Mouse (Mus musculus): ENCODE data around the gene Fbxo9. TPM values are rescaled to one million over a fixed set of nuclear protein-coding genes. Genes with fewer than 3 reads are reported as not detected.

Fbxo9 gene
- polyA plus RNA-seq, 3 experiments from 2014 or later = 21.0 to 23.3 (median 21.8) TPM

DNA sequence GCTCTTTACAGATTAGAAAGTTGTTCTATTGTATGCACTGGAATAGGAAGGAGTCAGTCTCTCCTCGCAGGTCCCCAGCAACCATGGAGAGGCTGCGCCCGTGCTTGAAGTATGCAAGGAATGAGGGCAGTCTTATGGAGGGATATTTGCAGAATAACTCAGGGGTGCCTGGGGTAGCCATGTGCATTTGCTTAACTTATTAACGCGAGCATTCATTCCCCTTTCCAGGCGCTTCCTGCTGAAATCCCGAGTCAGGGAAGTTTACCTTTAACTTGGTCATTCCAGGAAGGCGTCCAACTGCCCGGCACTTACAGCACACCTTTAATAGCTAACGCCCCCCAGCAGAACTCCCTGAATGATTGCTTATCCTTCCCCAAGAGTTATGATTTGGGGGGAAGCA is 44.7 kb downstream of the Fbxo9 start:
- no peak for ATAC-seq

- no peak for ATAC-seq
Measured at GRCm38 (mm10) chr9:78062392-78062791, 46.5 kb downstream of the Fbxo9 start.

- no peak for ATAC-seq
Measured at GRCm38 (mm10) chr9:78059525-78060120, 49.2 kb downstream of the Fbxo9 start.

DNA sequence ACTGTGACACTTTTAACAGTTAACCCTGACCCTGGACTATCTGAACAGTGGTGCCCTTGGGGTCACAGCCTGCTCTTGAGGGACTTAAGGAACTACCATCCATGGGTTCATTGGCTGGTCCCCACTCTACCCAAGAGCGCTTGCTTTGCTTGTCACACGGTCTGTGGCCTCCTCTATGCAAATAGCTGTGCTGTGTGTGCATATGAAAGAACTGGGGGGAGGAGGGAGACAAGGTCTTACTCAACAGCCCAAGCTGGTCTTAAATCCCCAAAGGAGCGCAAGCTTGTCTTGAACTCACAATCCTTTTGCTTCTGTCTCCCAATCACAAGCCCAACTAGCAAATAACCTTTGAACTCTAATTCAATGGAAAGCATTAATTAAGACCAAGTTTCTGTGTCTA is 54.6 kb downstream of the Fbxo9 start:
- no peak for ATAC-seq

DNA sequence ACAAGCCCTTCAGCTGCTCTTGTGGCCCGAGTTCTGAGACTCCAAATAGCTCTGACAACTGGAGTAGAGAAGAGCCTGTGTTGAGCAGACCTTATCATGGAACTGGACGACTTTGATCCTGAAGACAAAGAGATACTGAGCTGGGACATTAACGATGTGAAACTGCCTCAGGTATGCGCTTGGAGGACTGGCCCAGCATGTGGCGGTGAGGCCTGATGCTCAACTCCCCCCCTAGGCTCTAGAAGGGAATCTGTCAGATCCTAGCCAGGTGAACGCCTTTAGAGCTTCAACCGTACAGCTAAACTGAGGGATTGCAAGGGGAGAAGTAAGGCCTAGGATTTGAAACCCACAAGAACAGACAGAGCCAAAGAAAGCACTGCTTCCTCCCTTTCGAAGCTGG is 55.0 kb downstream of the Fbxo9 start:
- no peak for ATAC-seq

GRCm38 (mm10) chr9:78051677-78052076 is 57.2 kb downstream of the Fbxo9 start, which contains the start of gene Gcm1:
TSS of gene Gcm1 (plus strand) at chr9:78051924.
- no peak for ATAC-seq

- ATAC-seq = no peak
Measured at GRCm38 (mm10) chr9:78050452-78050970, 58.4 kb downstream of the Fbxo9 start.

DNA sequence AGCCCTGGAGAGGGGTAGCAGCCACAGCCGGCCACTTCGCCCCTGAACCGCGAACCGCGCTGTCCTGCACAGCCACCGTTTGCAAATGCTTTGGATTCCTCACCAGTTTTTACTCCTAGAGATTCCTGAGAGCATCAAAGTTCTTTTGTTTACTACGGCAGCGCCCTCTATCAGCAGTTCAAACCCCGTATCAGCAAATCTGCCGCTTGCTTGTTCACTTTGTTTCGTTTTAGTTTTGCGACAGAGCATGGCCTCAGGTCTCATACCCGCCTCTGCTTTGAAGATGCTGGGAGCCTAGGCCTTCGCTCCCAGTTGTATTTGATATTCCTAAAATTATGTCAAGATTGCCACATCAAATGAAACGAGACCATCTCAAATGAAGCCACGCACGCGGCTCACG is 62.1 kb downstream of the Fbxo9 start:
- no peak for ATAC-seq

DNA sequence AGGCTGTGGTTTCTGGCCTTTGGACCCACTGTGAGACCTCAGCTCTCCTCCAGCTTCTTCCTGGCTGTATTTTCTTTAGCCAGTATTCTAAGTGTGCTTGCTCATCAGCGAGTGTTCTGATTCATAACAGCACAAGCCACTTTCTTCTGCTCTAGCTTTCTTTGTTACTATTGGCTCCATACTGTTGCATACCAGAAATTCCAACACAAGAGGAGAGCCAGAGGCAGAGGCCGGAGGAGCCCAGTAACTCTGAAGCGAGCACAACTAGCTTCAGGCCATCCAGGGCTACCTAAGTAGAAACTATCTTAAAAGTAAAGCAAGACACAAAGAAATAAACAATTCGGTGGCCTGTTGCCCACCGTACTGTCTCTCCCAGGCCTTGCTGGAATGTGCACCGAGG is 63.7 kb downstream of the Fbxo9 start:
- ATAC-seq = no peak

- peak; percentile 92 for ATAC-seq
Measured at GRCm38 (mm10) chr9:78038755-78039489, 69.9 kb downstream of the Fbxo9 start.

DNA sequence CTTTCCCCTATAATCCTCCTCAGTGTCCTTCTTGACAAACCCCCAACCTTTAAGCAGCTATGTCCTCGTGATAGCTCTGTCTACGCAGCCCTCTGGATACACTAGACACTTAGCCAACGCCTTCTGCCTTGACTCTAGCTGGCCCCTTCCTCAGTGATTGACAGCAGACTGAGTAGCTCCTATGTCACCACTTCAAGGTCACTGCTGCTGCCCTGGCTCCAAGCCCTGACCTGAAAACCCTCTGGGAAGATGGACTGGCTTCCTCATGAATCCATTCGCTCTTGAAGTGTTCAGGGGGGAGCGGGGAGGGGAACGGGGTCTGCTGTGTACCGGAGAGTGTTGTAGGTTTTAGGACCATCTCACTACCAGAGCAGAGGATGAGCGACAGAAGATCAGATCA is 73.0 kb downstream of the Fbxo9 start:
- no peak for ATAC-seq

GRCm38 (mm10) chr9:78035296-78035695 is 73.6 kb downstream of the Fbxo9 start:
- ATAC-seq = no peak

DNA sequence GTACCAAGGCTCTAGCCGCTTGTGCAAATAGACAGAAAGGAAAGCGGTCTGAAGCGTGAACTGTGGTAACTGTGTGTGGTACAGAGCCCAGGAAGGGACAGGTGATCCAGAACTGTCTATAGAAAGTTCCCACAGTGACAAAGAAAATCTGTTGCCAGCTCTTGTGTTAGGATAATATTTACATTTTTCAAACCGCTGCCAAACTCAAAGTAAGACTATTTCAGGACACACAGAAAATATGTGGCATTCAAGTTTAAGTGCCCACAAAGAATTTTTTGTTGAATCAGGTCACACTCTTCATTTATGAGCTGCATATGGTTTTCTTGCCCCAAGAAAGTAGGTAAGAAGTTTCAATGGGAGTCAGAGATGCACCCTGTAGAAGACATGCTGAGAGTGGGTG is 75.9 kb downstream of the Fbxo9 start:
- no peak for ATAC-seq

Other genes with a start within 250 kb of the Fbxo9 start
- 100 to 1,000 TPM in 2 of 3 experiments, 10 to 100 TPM in 1; 97.0 to 142 (median 135) TPM for gene Elovl5, start 191.7 kb downstream of the Fbxo9 start, polyA plus RNA-seq (2017; shearing (Covaris generic))
- not detected for gene Gcm1, start 57.1 kb downstream of the Fbxo9 start, polyA plus RNA-seq (2017; shearing (Covaris generic))
- gene Ick, start 127 bp upstream of the Fbxo9 start, polyA plus RNA-seq (2017; shearing (Covaris generic)) = 1 to 10 TPM; 4.7 to 8.9 (median 6.9) TPM
- gene Gsta4, start 73.7 kb upstream of the Fbxo9 start, polyA plus RNA-seq (2017; shearing (Covaris generic)) = 10 to 100 TPM in 2 of 3 experiments, under 1 TPM in 1; 0.62 to 23.4 (median 19.3) TPM
- gene Gsta1, start 121.6 kb upstream of the Fbxo9 start, polyA plus RNA-seq (2017; shearing (Covaris generic)) = not detected
- gene Gm3776, start 148.1 kb upstream of the Fbxo9 start, polyA plus RNA-seq (2017; shearing (Covaris generic)) = not detected
- not detected for gene Gm10639, start 180.9 kb upstream of the Fbxo9 start, polyA plus RNA-seq (2017; shearing (Covaris generic))
- gene Omt2a, start 205.7 kb upstream of the Fbxo9 start, polyA plus RNA-seq (2017; shearing (Covaris generic)) = not detected
- gene Omt2b, start 218.5 kb upstream of the Fbxo9 start, polyA plus RNA-seq (2017; shearing (Covaris generic)) = not detected
- not detected for gene Gsta2, start 246.7 kb upstream of the Fbxo9 start, polyA plus RNA-seq (2017; shearing (Covaris generic))

All from inflammation-experienced regulatory T-cells, adult 6 months (primary cell).